Mouse (Mus musculus) stomach, embryonic 15.5 days (tissue): ENCODE results near the gene Inpp5a. TPM values are rescaled to one million over a fixed set of nuclear protein-coding genes. Genes with fewer than 3 reads are reported as not detected.

Source experiments
- ATAC-seq: fragments of 200-750 bp; cut with Nextera tagmentation; 2 replicates; pipeline ENCODE4 v1.8.0; 2017; ENCODE audit warnings: low read depth, moderate number of reproducible peaks, moderate TSS enrichment; ENCODE audit not compliant: insufficient read depth, low FRiP score
- H3K27ac ChIP-seq: fragments of 300-500 bp; sonication (generic); 2 replicates; pipeline ENCODE4 v1.5.1; 2015; ENCODE audit warnings: mild to moderate bottlenecking, inconsistent platforms
- H3K27me3 ChIP-seq: fragments of 300-500 bp; sonication (generic); replicated peaks from 2 replicates; pipeline ENCODE4 v1.6.1; 2015; ENCODE audit warnings: inconsistent platforms
- H3K36me3 ChIP-seq: fragments of 300-500 bp; sonication (generic); 2 replicates; pipeline ENCODE4 v1.6.1; 2015; ENCODE audit warnings: inconsistent platforms
- H3K4me1 ChIP-seq: fragments of 300-500 bp; sonication (generic); 2 replicates; pipeline ENCODE4 v1.6.1; 2015; ENCODE audit warnings: inconsistent platforms
- H3K4me2 ChIP-seq: fragments of 300-500 bp; sonication (generic); 2 replicates; pipeline ENCODE4 v1.6.1; 2015; ENCODE audit warnings: mild to moderate bottlenecking, inconsistent platforms
- H3K4me3 ChIP-seq: fragments of 300-500 bp; sonication (generic); replicated peaks from 2 replicates; pipeline ENCODE4 v1.5.1; 2015; ENCODE audit warnings: inconsistent platforms
- H3K9ac ChIP-seq: fragments of 300-500 bp; sonication (generic); 2 replicates; pipeline ENCODE4 v1.6.1; 2015; ENCODE audit warnings: inconsistent platforms
- H3K9me3 ChIP-seq: fragments of 300-500 bp; sonication (generic); 2 replicates; pipeline ENCODE4 v1.6.1; 2016; ENCODE audit warnings: inconsistent platforms
- WGBS: fragments of 180-500 bp; shearing (Covaris S2); methylation state at CpG from one replicate; pipeline ENCODE4 v1.1.7; 2015; 5-methylcytosine and 5-hydroxymethylcytosine counted together
- polyA plus RNA-seq: library from polyadenylated mRNA; unstranded; fragments of >200 nt; fragmentation: Nextera tagmentation; extraction: Ambion mirVana; gene quantifications from 2 replicates; pipeline ENCODE4 v1.2.1, GENCODE M21; 2015

The Inpp5a gene
- polyA plus RNA-seq, 1 experiment from 2014 or later, result 35.0 TPM

DNA sequence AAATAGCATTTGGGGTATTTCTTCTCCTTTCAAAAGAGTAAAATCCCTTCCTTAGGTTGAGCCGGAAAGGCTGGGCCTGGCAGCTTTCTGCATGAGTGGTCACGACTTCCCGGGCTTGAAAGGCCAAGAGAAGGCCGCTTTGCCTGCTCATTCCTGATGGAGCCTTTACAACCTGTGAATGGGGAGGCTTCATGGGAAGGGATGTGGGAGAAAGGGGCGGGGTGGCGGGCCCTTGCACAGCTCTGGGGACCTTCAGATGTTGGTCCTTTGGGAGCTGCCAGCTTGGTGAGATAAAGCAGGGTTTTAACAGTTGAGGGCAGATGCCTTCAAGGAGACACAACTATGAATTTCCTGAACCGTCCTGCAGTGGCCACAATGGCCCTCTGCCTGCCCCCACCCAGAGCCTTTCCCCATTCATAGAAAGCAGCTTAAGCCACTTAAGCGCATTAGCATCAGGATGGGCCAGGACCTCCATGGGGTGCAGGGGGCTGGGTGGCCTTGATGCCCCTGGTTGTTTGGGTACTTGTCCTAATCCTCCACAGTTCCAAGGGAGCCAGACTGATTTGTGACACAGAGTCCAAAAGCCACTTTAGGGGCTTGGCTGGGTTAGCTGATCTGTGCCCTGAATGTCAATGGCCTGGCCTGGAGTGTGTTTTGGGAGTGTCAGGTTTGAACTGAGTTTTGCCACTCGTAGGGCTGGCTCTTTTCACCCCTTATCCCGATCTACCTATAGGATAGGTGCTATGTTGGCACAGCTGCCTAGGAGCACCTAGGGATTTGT lies 168.0 kb downstream of the Inpp5a start:
- Histone ChIP-seq H3K4me1 (no peaks in the 10 kb centered on the region), H3K4me2 (no peak overlapping the region), H3K9ac (no peak overlapping the region), H3K4me3 (no peak overlapping the region), H3K9me3 (no peaks in the 10 kb centered on the region), H3K36me3 (0 out of 2 replicates have a peak, but pooled peaks cover 9% of the 10 kb centered on the region), H3K27ac (no peak overlapping the region), H3K27me3 (no peaks in the 10 kb centered on the region)
- 58% methylated on average over 10 of the region's 10 CpGs for WGBS
- no peak for ATAC-seq

- Histone ChIP-seq H3K27me3 (no peaks in the 10 kb centered on the region), H3K4me2 (no peak overlapping the region), H3K36me3 (peaks cover 18% of the 10 kb centered on the region; the same call in 1 of the 2 replicates), H3K9me3 (no peaks in the 10 kb centered on the region), H3K4me3 (no peak overlapping the region), H3K9ac (no peak overlapping the region), H3K27ac (no peak overlapping the region), H3K4me1 (no peaks in the 10 kb centered on the region)
- ATAC-seq, result no peak
- whole genome bisulfite sequencing, result 88% methylated on average over 10 of the region's 10 CpGs
Measured at GRCm38 (mm10) chr7:139559659-139560058, 170.8 kb downstream of the Inpp5a start.

DNA sequence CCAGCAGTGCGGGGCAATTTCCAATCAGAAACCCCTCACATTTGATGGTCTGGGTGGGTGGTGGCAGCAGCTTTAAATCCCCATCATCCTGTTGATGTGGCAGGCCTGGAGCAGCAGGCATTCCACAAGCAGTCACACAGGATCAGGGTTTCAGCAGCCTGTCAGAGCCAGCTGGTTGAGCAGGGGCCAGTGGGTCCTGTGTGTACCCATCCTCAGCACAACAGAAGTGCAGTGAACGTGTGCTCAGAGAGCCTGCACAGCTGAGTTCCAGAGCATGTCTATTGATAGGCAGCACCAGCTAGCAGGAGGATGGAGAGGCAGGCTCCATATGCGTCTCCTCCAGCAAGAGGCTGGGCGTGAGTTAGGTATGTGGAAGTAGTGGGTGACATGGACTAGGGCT lies 174.5 kb downstream of the Inpp5a start:
- Histone ChIP-seq H3K9ac (no peak overlapping the region), H3K36me3 (peaks cover 25% of the 10 kb centered on the region), H3K27ac (no peak overlapping the region), H3K9me3 (no peaks in the 10 kb centered on the region), H3K4me2 (no peak overlapping the region), H3K27me3 (no peaks in the 10 kb centered on the region), H3K4me3 (no peak overlapping the region), H3K4me1 (no peaks in the 10 kb centered on the region)
- WGBS, result 67% methylated on average over 4 of the region's 4 CpGs
- no peak for ATAC-seq

- no peak for ATAC-seq
- no peaks in the 10 kb centered on the region for H3K4me1 ChIP-seq
- no peak overlapping the region for H3K4me3 ChIP-seq
- WGBS, result 89% methylated on average over 2 of the region's 2 CpGs
- H3K27me3 ChIP-seq, result no peaks in the 10 kb centered on the region
- H3K36me3 ChIP-seq, result peaks cover 27% of the 10 kb centered on the region
- no peak overlapping the region for H3K27ac ChIP-seq
- H3K9ac ChIP-seq, result no peak overlapping the region
- H3K4me2 ChIP-seq, result no peak overlapping the region
- no peaks in the 10 kb centered on the region for H3K9me3 ChIP-seq
Measured at GRCm38 (mm10) chr7:139564161-139564560, 175.3 kb downstream of the Inpp5a start.

GRCm38 (mm10) chr7:139565998-139566397 lies 177.1 kb downstream of the Inpp5a start:
- H3K9ac ChIP-seq, result no peak overlapping the region
- ATAC-seq, result no peak
- 69% methylated on average over 6 of the region's 6 CpGs for WGBS
- no peaks in the 10 kb centered on the region for H3K4me1 ChIP-seq
- no peaks in the 10 kb centered on the region for H3K27me3 ChIP-seq
- H3K36me3 ChIP-seq, result peaks cover 19% of the 10 kb centered on the region
- H3K27ac ChIP-seq, result no peak overlapping the region
- H3K4me2 ChIP-seq, result no peak overlapping the region
- H3K4me3 ChIP-seq, result no peak overlapping the region
- no peaks in the 10 kb centered on the region for H3K9me3 ChIP-seq

- no peaks in the 10 kb centered on the region for H3K4me1 ChIP-seq
- H3K4me2 ChIP-seq, result no peak overlapping the region
- no peaks in the 10 kb centered on the region for H3K9me3 ChIP-seq
- WGBS, result 61% methylated on average over 8 of the region's 8 CpGs
- H3K9ac ChIP-seq, result no peak overlapping the region
- no peaks in the 10 kb centered on the region for H3K27me3 ChIP-seq
- no peak for ATAC-seq
- no peak overlapping the region for H3K27ac ChIP-seq
- H3K4me3 ChIP-seq, result no peak overlapping the region
- H3K36me3 ChIP-seq, result peaks cover 19% of the 10 kb centered on the region
Measured at GRCm38 (mm10) chr7:139566533-139566932, 177.6 kb downstream of the Inpp5a start.

DNA sequence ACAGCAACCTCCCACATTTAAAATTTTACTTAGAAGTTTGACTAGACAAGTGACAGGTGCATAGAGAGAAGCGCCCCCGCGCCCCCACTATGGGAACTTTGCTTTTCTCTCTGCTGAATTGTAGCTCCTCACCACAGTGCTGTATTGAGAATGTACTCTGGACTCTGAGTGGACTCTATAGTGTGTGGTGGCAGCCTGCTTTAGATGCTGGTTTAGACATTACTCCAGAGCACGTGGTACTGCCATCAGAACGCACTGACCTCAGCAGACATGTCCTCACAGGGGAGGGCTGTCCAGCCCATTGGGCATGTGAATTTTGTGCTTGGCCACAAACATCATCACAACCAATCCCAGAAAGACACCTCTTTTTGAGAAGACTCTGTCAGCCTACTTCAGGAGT lies 181.9 kb downstream of the Inpp5a start:
- no peak for ATAC-seq
- H3K36me3 ChIP-seq, result peaks cover 14% of the 10 kb centered on the region; the same call in 1 of the 2 replicates
- no peak overlapping the region for H3K4me2 ChIP-seq
- H3K27ac ChIP-seq, result no peak overlapping the region
- no peak overlapping the region for H3K4me3 ChIP-seq
- H3K27me3 ChIP-seq, result no peaks in the 10 kb centered on the region
- H3K9me3 ChIP-seq, result no peaks in the 10 kb centered on the region
- 93% methylated on average over 5 of the region's 5 CpGs for WGBS
- no peaks in the 10 kb centered on the region for H3K4me1 ChIP-seq
- H3K9ac ChIP-seq, result no peak overlapping the region

- Histone ChIP-seq H3K4me1 (no peaks in the 10 kb centered on the region), H3K4me3 (no peak overlapping the region), H3K27me3 (no peaks in the 10 kb centered on the region), H3K9ac (no peak overlapping the region), H3K27ac (0 out of 2 replicates have a peak overlapping the region, but pooled peaks have one; percentile 36), H3K4me2 (no peak overlapping the region), H3K36me3 (peaks cover 17% of the 10 kb centered on the region; the same call in 1 of the 2 replicates), H3K9me3 (no peaks in the 10 kb centered on the region)
- 51% methylated on average over 3 of the region's 3 CpGs for whole genome bisulfite sequencing
- peak; percentile 87 for ATAC-seq
Measured at GRCm38 (mm10) chr7:139572665-139573064, 183.8 kb downstream of the Inpp5a start.

- Histone ChIP-seq H3K4me3 (no peak overlapping the region), H3K27me3 (peaks cover 26% of the 10 kb centered on the region), H3K4me1 (peaks cover 4% of the 10 kb centered on the region), H3K9me3 (no peaks in the 10 kb centered on the region), H3K4me2 (no peak overlapping the region), H3K36me3 (peaks cover 14% of the 10 kb centered on the region; the same call in 1 of the 2 replicates), H3K9ac (no peak overlapping the region), H3K27ac (no peak overlapping the region)
- no peak for ATAC-seq
- 62% methylated on average over 16 of the region's 16 CpGs for WGBS
Measured at GRCm38 (mm10) chr7:139576064-139576686, 187.3 kb downstream of the Inpp5a start.

GRCm38 (mm10) chr7:139579261-139579905 lies 190.5 kb downstream of the Inpp5a start:
- ATAC-seq, result no peak
- Histone ChIP-seq H3K27me3 (peaks cover 58% of the 10 kb centered on the region), H3K27ac (no peak overlapping the region), H3K4me3 (no peak overlapping the region), H3K9ac (no peak overlapping the region), H3K4me1 (peaks cover 22% of the 10 kb centered on the region), H3K9me3 (no peaks in the 10 kb centered on the region), H3K4me2 (no peak overlapping the region), H3K36me3 (peaks cover 14% of the 10 kb centered on the region; the same call in 1 of the 2 replicates)
- WGBS, result 75% methylated on average over 21 of the region's 21 CpGs

GRCm38 (mm10) chr7:139580851-139581775 lies 192.2 kb downstream of the Inpp5a start:
- H3K36me3 ChIP-seq, result 0 out of 2 replicates have a peak, but pooled peaks cover 9% of the 10 kb centered on the region
- no peak for ATAC-seq
- H3K9ac ChIP-seq, result no peak overlapping the region
- no peak overlapping the region for H3K27ac ChIP-seq
- H3K27me3 ChIP-seq, result peaks cover 76% of the 10 kb centered on the region
- 4% methylated on average over 78 of the region's 78 CpGs for WGBS
- H3K4me2 ChIP-seq, result peak overlapping the region; percentile 60
- peaks cover 27% of the 10 kb centered on the region for H3K4me1 ChIP-seq
- peak overlapping the region; percentile 28 for H3K4me3 ChIP-seq
- no peaks in the 10 kb centered on the region for H3K9me3 ChIP-seq
